Mouse (Mus musculus) bone marrow, adult 2 months (tissue): ENCODE data around the gene Lcor.

Experiments used
- CTCF ChIP-seq: fragments of 200-500 bp; IDR thresholded peaks from 2 replicates; pipeline ENCODE4 v1.5.1; 2011; ENCODE audit warnings: low read length, control low read depth; ENCODE audit not compliant: control insufficient read depth, insufficient read depth
- POLR2A ChIP-seq: fragments of 200-500 bp; IDR thresholded peaks from 2 replicates; pipeline ENCODE4 v1.6.1; 2011; ENCODE audit warnings: low read depth, mild to moderate bottlenecking, control low read depth, low read length, borderline replicate concordance; ENCODE audit not compliant: control insufficient read depth

GRCm38 (mm10) chr19:41556981-41557380 is 74.5 kb downstream of the Lcor start:
- TF ChIP-seq CTCF (no peak), POLR2A (no peak)
